Mouse (Mus musculus): Measurements from ENCODE around the gene Pdia5.

DNA sequence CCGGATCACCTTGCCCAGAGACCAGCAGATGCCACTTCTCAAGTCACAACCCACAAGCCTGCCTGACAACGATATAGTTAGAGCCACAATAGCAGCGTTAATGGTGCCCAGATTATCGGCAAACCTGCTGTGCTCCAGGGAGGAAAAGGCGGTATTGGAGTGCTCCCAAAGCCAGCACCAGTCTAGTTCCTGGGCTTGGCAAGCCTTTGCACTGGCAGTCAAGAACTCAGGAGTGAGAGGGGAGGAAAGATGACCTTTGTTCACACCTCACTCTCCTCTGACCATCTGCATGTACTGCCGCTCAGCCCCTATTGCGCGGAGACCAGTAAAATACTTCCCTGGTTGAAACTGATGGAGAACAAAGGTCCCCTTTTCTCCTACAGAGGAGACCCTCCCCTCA, 19.7 kb downstream of the Pdia5 start:
- no peak for TF ChIP-seq EP300 (IDR thresholded peaks at IDR 0.05; ENCODE audit: low read depth)
- no peak for TF ChIP-seq CTCF (IDR thresholded peaks at IDR 0.05; ENCODE audit: low read depth)

Data from heart, postnatal 0 days (tissue).